Mouse (Mus musculus): Measurements from ENCODE around the gene Smyd3. TPM values are rescaled to one million over a fixed set of nuclear protein-coding genes. Genes with fewer than 3 reads are reported as not detected.

The Smyd3 gene
- polyA plus RNA-seq, 1 experiment = 10.6 TPM

- no peaks in the 10 kb centered on the region for H3K27me3 ChIP-seq (ENCODE audit: control insufficient read depth, insufficient read depth, insufficient read length)
- no peaks in the 10 kb centered on the region for H3K36me3 ChIP-seq (ENCODE audit: control insufficient read depth, insufficient read depth)
- no peaks in the 10 kb centered on the region for H3K79me2 ChIP-seq (ENCODE audit: control insufficient read depth, insufficient read depth)
- H3K79me3 ChIP-seq (ENCODE audit: low read depth) = no peaks in the 10 kb centered on the region
- H3K4me3 ChIP-seq (ENCODE audit: insufficient read depth, poor library complexity, severe bottlenecking) = no peak overlapping the region
- TF ChIP-seq MYOG (IDR thresholded peaks at IDR 0.05; ENCODE audit: control insufficient read depth, extremely low read depth, insufficient read length) (no peak), USF1 (IDR thresholded peaks at IDR 0.05; ENCODE audit: low read depth) (no peak), CTCF (IDR thresholded peaks at IDR 0.05; ENCODE audit: control insufficient read depth, insufficient read depth, insufficient read length) (no peak), MYOD1 (IDR thresholded peaks at IDR 0.05; ENCODE audit: control insufficient read depth, insufficient read length, low read depth) (no peak), MAX (IDR thresholded peaks at IDR 0.05) (no peak), FOSL1 (IDR thresholded peaks at IDR 0.05; ENCODE audit: insufficient read depth, low read length, poor library complexity, severe bottlenecking) (no peak), CEBPB (IDR thresholded peaks at IDR 0.05; ENCODE audit: low read depth) (no peak)
- no peak overlapping the region for H3ac ChIP-seq (ENCODE audit: control insufficient read depth, insufficient read length, low read depth)
These were observed 537.7 kb downstream of the Smyd3 start for GRCm38 (mm10) chr1:178980185-178980584.

DNA sequence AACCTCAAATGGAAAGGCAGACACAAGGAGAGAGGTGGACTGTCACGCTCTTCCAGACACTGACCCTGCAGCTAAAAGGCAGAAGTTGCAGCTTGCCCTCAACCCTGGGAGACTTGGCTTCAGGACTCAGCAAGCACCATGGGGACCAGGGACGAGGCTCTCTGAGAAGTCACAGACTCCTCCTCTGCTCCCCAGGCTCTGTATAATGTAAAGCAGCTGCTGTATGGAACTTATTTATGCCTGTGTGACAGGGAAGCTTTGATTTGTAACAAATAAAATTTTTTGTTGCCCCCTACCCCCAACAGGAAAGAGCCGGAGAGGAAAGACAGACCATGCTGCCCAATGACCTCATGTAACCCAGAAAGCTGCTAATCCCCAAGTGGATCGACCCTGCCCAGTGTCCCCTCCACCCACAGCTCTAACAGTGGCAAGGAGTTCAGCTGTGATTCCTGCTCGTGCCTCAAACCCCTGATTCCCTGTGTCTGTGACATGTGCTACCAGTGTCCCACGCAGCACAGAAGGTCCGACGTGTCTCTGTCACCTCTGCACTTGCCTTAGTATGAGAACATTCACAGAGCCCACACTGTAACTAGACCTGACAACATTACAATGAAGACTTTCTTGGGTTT, 539.1 kb downstream of the Smyd3 start:
- no peaks in the 10 kb centered on the region for H3K27me3 ChIP-seq (ENCODE audit: control insufficient read depth, insufficient read depth, insufficient read length)
- no peaks in the 10 kb centered on the region for H3K36me3 ChIP-seq (ENCODE audit: control insufficient read depth, insufficient read depth)
- H3K4me3 ChIP-seq (ENCODE audit: insufficient read depth, poor library complexity, severe bottlenecking) = no peak overlapping the region
- TF ChIP-seq MYOD1 (IDR thresholded peaks at IDR 0.05; ENCODE audit: control insufficient read depth, insufficient read length, low read depth) (no peak), CEBPB (IDR thresholded peaks at IDR 0.05; ENCODE audit: low read depth) (no peak), FOSL1 (IDR thresholded peaks at IDR 0.05; ENCODE audit: insufficient read depth, low read length, poor library complexity, severe bottlenecking) (no peak), CTCF (IDR thresholded peaks at IDR 0.05; ENCODE audit: control insufficient read depth, insufficient read depth, insufficient read length) (no peak), MAX (IDR thresholded peaks at IDR 0.05) (no peak), MYOG (IDR thresholded peaks at IDR 0.05; ENCODE audit: control insufficient read depth, extremely low read depth, insufficient read length) (no peak), USF1 (IDR thresholded peaks at IDR 0.05; ENCODE audit: low read depth) (no peak)
- H3ac ChIP-seq (ENCODE audit: control insufficient read depth, insufficient read length, low read depth) = no peak overlapping the region
- no peaks in the 10 kb centered on the region for H3K79me3 ChIP-seq (ENCODE audit: low read depth)
- H3K79me2 ChIP-seq (ENCODE audit: control insufficient read depth, insufficient read depth) = no peaks in the 10 kb centered on the region

DNA sequence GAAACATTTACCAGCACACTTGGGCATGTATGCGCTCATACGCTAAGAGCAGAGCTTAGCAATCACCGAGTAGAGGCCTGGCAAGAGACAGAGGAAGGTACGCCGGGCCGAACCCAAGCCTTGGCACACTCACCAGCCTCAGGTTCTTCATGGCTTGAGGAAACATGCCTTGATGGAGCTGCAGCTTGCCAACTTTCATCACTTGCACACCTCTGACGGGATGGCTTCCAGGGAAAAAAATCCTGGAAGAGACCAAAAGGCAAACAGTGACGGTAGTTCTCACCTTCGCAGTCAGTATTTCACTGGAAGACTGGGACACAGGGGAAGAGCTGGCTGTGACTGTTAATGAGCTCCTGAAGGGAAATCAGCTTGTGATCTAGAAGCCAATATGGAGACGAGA, 545.8 kb downstream of the Smyd3 start:
- Histone ChIP-seq H3K36me3 (ENCODE audit: control insufficient read depth, insufficient read depth) (no peaks in the 10 kb centered on the region), H3K79me3 (ENCODE audit: low read depth) (no peaks in the 10 kb centered on the region), H3ac (ENCODE audit: control insufficient read depth, insufficient read length, low read depth) (no peak overlapping the region), H3K79me2 (ENCODE audit: control insufficient read depth, insufficient read depth) (no peaks in the 10 kb centered on the region), H3K27me3 (ENCODE audit: control insufficient read depth, insufficient read depth, insufficient read length) (no peaks in the 10 kb centered on the region), H3K4me3 (ENCODE audit: insufficient read depth, poor library complexity, severe bottlenecking) (no peak overlapping the region)
- TF ChIP-seq CTCF (IDR thresholded peaks at IDR 0.05; ENCODE audit: control insufficient read depth, insufficient read depth, insufficient read length) = no peak
- TF ChIP-seq FOSL1 (IDR thresholded peaks at IDR 0.05; ENCODE audit: insufficient read depth, low read length, poor library complexity, severe bottlenecking) = no peak
- TF ChIP-seq CEBPB (IDR thresholded peaks at IDR 0.05; ENCODE audit: low read depth) = no peak
- TF ChIP-seq USF1 (IDR thresholded peaks at IDR 0.05; ENCODE audit: low read depth) = no peak
- no peak for TF ChIP-seq MAX (IDR thresholded peaks at IDR 0.05)
- no peak for TF ChIP-seq MYOG (IDR thresholded peaks at IDR 0.05; ENCODE audit: control insufficient read depth, extremely low read depth, insufficient read length)
- TF ChIP-seq MYOD1 (IDR thresholded peaks at IDR 0.05; ENCODE audit: control insufficient read depth, insufficient read length, low read depth) = no peak

DNA sequence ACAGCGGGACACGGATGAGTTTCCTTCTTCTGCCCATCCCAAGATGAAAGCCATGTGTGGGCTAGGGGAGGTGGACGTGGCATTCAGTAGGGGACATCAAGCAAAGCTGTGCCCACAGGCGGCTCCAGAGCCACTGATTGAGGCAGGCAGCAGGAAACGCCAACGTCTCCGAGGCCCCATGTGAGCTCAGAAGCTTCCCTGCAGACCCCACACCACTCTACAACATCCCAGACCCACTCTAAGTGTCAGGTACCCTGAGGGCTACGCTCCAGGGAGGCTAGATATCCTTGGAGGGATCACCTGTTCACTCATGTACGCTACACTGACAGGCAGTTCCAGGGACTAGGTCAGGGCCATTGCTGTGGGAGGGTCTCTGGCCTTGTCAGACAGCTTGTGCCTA, 556.2 kb downstream of the Smyd3 start:
- TF ChIP-seq MYOD1 (IDR thresholded peaks at IDR 0.05; ENCODE audit: control insufficient read depth, insufficient read length, low read depth) (no peak), USF1 (IDR thresholded peaks at IDR 0.05; ENCODE audit: low read depth) (no peak), MYOG (IDR thresholded peaks at IDR 0.05; ENCODE audit: control insufficient read depth, extremely low read depth, insufficient read length) (no peak), MAX (IDR thresholded peaks at IDR 0.05) (no peak), CTCF (IDR thresholded peaks at IDR 0.05; ENCODE audit: control insufficient read depth, insufficient read depth, insufficient read length) (no peak), FOSL1 (IDR thresholded peaks at IDR 0.05; ENCODE audit: insufficient read depth, low read length, poor library complexity, severe bottlenecking) (no peak), CEBPB (IDR thresholded peaks at IDR 0.05; ENCODE audit: low read depth) (no peak)
- Histone ChIP-seq H3ac (ENCODE audit: control insufficient read depth, insufficient read length, low read depth) (no peak overlapping the region), H3K4me3 (ENCODE audit: insufficient read depth, poor library complexity, severe bottlenecking) (no peak overlapping the region), H3K27me3 (ENCODE audit: control insufficient read depth, insufficient read depth, insufficient read length) (no peaks in the 10 kb centered on the region), H3K79me2 (ENCODE audit: control insufficient read depth, insufficient read depth) (no peaks in the 10 kb centered on the region), H3K36me3 (ENCODE audit: control insufficient read depth, insufficient read depth) (no peaks in the 10 kb centered on the region), H3K79me3 (ENCODE audit: low read depth) (no peaks in the 10 kb centered on the region)

DNA sequence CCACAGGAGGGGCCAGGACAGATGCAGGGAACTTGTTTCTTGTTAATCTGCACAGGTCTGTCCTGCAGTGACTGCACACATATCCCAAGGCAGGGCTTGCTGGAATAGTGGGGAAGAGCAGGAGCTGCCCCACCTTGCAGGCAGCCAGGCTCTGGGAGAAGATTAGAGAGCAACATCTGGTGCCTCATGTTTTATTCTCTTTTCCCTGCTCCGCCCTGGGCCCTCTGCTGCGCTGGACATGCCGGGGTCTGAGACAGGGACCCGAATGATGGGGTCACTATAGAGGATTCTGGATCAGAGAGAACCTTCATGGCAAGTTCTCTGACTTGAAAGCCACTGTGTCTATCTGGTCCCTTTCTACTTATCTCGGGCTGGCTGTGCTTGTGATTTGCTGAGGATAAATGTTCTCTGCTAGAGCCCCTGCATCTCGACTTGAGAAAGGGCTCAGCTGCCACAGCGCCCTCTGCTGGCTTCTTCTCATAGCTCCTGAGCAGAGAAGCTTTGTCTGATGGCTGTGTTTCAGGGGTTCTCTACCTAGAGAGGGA, 557.8 kb downstream of the Smyd3 start:
- TF ChIP-seq CTCF (IDR thresholded peaks at IDR 0.05; ENCODE audit: control insufficient read depth, insufficient read depth, insufficient read length) = peak; percentile 40
- TF ChIP-seq MYOG (IDR thresholded peaks at IDR 0.05; ENCODE audit: control insufficient read depth, extremely low read depth, insufficient read length) = no peak
- Histone ChIP-seq H3K79me2 (ENCODE audit: control insufficient read depth, insufficient read depth) (no peaks in the 10 kb centered on the region), H3K36me3 (ENCODE audit: control insufficient read depth, insufficient read depth) (no peaks in the 10 kb centered on the region), H3K79me3 (ENCODE audit: low read depth) (no peaks in the 10 kb centered on the region), H3K27me3 (ENCODE audit: control insufficient read depth, insufficient read depth, insufficient read length) (no peaks in the 10 kb centered on the region), H3ac (ENCODE audit: control insufficient read depth, insufficient read length, low read depth) (no peak overlapping the region), H3K4me3 (ENCODE audit: insufficient read depth, poor library complexity, severe bottlenecking) (no peak overlapping the region)

- Histone ChIP-seq H3K27me3 (ENCODE audit: control insufficient read depth, insufficient read depth, insufficient read length) (no peaks in the 10 kb centered on the region), H3ac (ENCODE audit: control insufficient read depth, insufficient read length, low read depth) (no peak overlapping the region), H3K4me3 (ENCODE audit: insufficient read depth, poor library complexity, severe bottlenecking) (no peak overlapping the region), H3K36me3 (ENCODE audit: control insufficient read depth, insufficient read depth) (no peaks in the 10 kb centered on the region), H3K79me3 (ENCODE audit: low read depth) (no peaks in the 10 kb centered on the region), H3K79me2 (ENCODE audit: control insufficient read depth, insufficient read depth) (no peaks in the 10 kb centered on the region)
- peak; percentile 34 for TF ChIP-seq MYOD1 (IDR thresholded peaks at IDR 0.05; ENCODE audit: control insufficient read depth, insufficient read length, low read depth)
- no peak for TF ChIP-seq USF1 (IDR thresholded peaks at IDR 0.05; ENCODE audit: low read depth)
These were observed 559.2 kb downstream of the Smyd3 start for GRCm38 (mm10) chr1:178958641-178959040.

Data from C2C12 (cell line).